In genomic region chr17:29848793-29849435, GRCm38 (mm10) we compare ENCODE assay signal across 9 mouse cellular contexts.
A peak's percentile ranks its signal among the peaks of the same experiment; 100 is the strongest.
DNase-seq lines count a peak whose midpoint lies in the region; TF ChIP-seq lines count a peak whose summit lies in the region.
"Had no signal": no experiment of that assay in that cellular context is flagged by ENCODE, and none has a peak within 500 bp of the region (broad histone marks: within the 10 kb centered on the region; RNA-seq: fewer than 3 reads in every experiment).

No protein-coding gene starts in this region.

- DNase-seq in ZHBTc4 (ENCODE audit: low read depth, low spot score): peak; percentile 93
- DNase-seq in embryo, embryonic 10 days (ENCODE audit: low spot score): peak; percentile 73
- DNase-seq in heart, postnatal 36 days: peak; percentile 73 to 82
- DNase-seq in layer of hippocampus, postnatal 14 days (ENCODE audit: low spot score in 2 of 2): peak; percentile 53 to 67
- peak; percentile 84 for DNase-seq in lung, postnatal 36 days
- peak; percentile 72 for DNase-seq in right cerebral cortex, postnatal 14 days
- peak; percentile 29 for DNase-seq in yolk sac, embryonic 10.5 days (ENCODE audit: low spot score)

- peak; percentile 94 for TF ChIP-seq CTCF in E14TG2a.4 (conservative IDR thresholded peaks at IDR 0.05; ENCODE audit: low read length)

- H3K9me3 ChIP-seq in E14TG2a.4 (ENCODE audit: low read length): no peaks in the 10 kb centered on the region
- H3K9me3 ChIP-seq: limb, embryonic 15.5 days had no signal

- peaks cover 18% of the 10 kb centered on the region for H3K27me3 ChIP-seq in E14TG2a.4 (ENCODE audit: insufficient read depth, low read length)
- H3K27me3 ChIP-seq: limb, embryonic 15.5 days had no signal

- H3K36me3 ChIP-seq in E14TG2a.4 (ENCODE audit: insufficient read depth, low read length): no peaks in the 10 kb centered on the region

- peak overlapping the region; percentile 69 for H3K4me3 ChIP-seq in E14TG2a.4 (replicated peaks; ENCODE audit: low read length)
- H3K4me3 ChIP-seq: limb, embryonic 15.5 days had no signal

- intact Hi-C loops in heart, postnatal 36 days (cut with DNase I): no loop called here

- peaks cover 88% of the 10 kb centered on the region for H3K4me1 ChIP-seq in E14TG2a.4 (replicated peaks; ENCODE audit: low read depth, low read length)

Comparison
In these comparisons a context has a peak if more than half of its experiments do, and no peak if none do; other contexts are left out.
1. Peak in every context shown above with its lines: DNase-seq and H3K4me3 ChIP-seq.
2. DNase-seq: peak in every context shown above with its lines; median percentile 93 in ZHBTc4; 84 in lung, postnatal 36 days; 78 in heart, postnatal 36 days; 73 in embryo, embryonic 10 days; 72 in right cerebral cortex, postnatal 14 days; 60 in layer of hippocampus, postnatal 14 days; 29 in yolk sac, embryonic 10.5 days.